Mouse (Mus musculus) thymus, adult 2 months (tissue): ENCODE data around the gene Phlpp1. TPM values are rescaled to one million over a fixed set of nuclear protein-coding genes. Genes with fewer than 3 reads are reported as not detected.

Experiments
- DNase-seq: peaks from one replicate; pipeline ENCODE4 v3.0.0; 2021
- H3K27ac ChIP-seq: fragments of 200-500 bp; 2 replicates; pipeline ENCODE4 v1.5.1; 2012; ENCODE audit warnings: low read length, control low read depth; ENCODE audit not compliant: control insufficient read depth, insufficient read depth
- H3K27me3 ChIP-seq: fragments of 200-500 bp; 2 replicates; pipeline ENCODE4 v1.6.1; 2012; ENCODE audit warnings: mild to moderate bottlenecking, low read length, moderate library complexity, mixed read lengths; ENCODE audit not compliant: control insufficient read depth, insufficient read depth
- H3K36me3 ChIP-seq: fragments of 200-500 bp; 2 replicates; pipeline ENCODE4 v1.6.1; 2012; ENCODE audit warnings: mild to moderate bottlenecking, low read length, moderate library complexity; ENCODE audit not compliant: control insufficient read depth, insufficient read depth
- H3K4me1 ChIP-seq: fragments of 200-500 bp; replicated peaks from 2 replicates; pipeline ENCODE4 v1.6.1; 2012; ENCODE audit warnings: low read length; ENCODE audit not compliant: control insufficient read depth, insufficient read depth
- H3K4me3 ChIP-seq: fragments of 200-500 bp; 2 replicates; pipeline ENCODE4 v1.5.1; 2012; ENCODE audit warnings: mild to moderate bottlenecking, low read length, control low read depth, moderate library complexity; ENCODE audit not compliant: control insufficient read depth, insufficient read depth
- CTCF ChIP-seq: fragments of 200-500 bp; IDR thresholded peaks from 2 replicates; pipeline ENCODE4 v1.5.1; 2012; ENCODE audit warnings: mild to moderate bottlenecking, control low read depth, low read length, moderate library complexity, borderline replicate concordance; ENCODE audit not compliant: control insufficient read depth, poor library complexity, insufficient read depth; ENCODE audit errors: extremely low read depth
- POLR2A ChIP-seq: fragments of 200-500 bp; IDR thresholded peaks from 2 replicates; pipeline ENCODE4 v1.6.1; 2012; ENCODE audit warnings: mild to moderate bottlenecking, low read length, control low read depth, moderate library complexity; ENCODE audit not compliant: control insufficient read depth, poor library complexity, insufficient read depth; ENCODE audit errors: extremely low read depth
- WGBS: fragments of 180-500 bp; shearing (Covaris S2); methylation state at CpG from one replicate; pipeline ENCODE4 v1.1.7; 2018; 5-methylcytosine and 5-hydroxymethylcytosine counted together
- polyA plus RNA-seq: library from polyadenylated mRNA; depleted of rRNA; stranded (reverse); fragments of >200 nt; gene quantifications from 2 replicates; pipeline ENCODE4 v1.2.3, GENCODE M21; 2012

Phlpp1 gene
- polyA plus RNA-seq, 1 experiment, result 7.0 TPM

- Histone ChIP-seq H3K4me3 (no peak overlapping the region), H3K36me3 (no peaks in the 10 kb centered on the region), H3K27me3 (no peaks in the 10 kb centered on the region), H3K4me1 (no peaks in the 10 kb centered on the region), H3K27ac (no peak overlapping the region)
- no peak for DNase-seq
- 97% methylated on average over 3 of the region's 3 CpGs for WGBS
- no peak for TF ChIP-seq POLR2A
- TF ChIP-seq CTCF, result no peak
These were observed 177.6 kb downstream of the Phlpp1 start for GRCm38 (mm10) chr1:106349116-106349515.

GRCm38 (mm10) chr1:106351512-106351911, 180.0 kb downstream of the Phlpp1 start:
- H3K4me3 ChIP-seq, result no peak overlapping the region
- TF ChIP-seq CTCF, result no peak
- no peak for TF ChIP-seq POLR2A
- H3K27ac ChIP-seq, result no peak overlapping the region
- no peaks in the 10 kb centered on the region for H3K27me3 ChIP-seq
- no peaks in the 10 kb centered on the region for H3K4me1 ChIP-seq
- DNase-seq, result no peak
- H3K36me3 ChIP-seq, result no peaks in the 10 kb centered on the region
- WGBS, result 83% methylated on average over 2 of the region's 2 CpGs

- Histone ChIP-seq H3K4me3 (no peak overlapping the region), H3K4me1 (no peaks in the 10 kb centered on the region), H3K36me3 (no peaks in the 10 kb centered on the region), H3K27ac (no peak overlapping the region), H3K27me3 (no peaks in the 10 kb centered on the region)
- 81% methylated on average over 2 of the region's 2 CpGs for WGBS
- TF ChIP-seq CTCF, result no peak
- TF ChIP-seq POLR2A, result no peak
- DNase-seq, result no peak
These were observed 181.4 kb downstream of the Phlpp1 start for GRCm38 (mm10) chr1:106352801-106353511.

GRCm38 (mm10) chr1:106353993-106354392, 182.4 kb downstream of the Phlpp1 start:
- TF ChIP-seq CTCF, result no peak
- no peak for TF ChIP-seq POLR2A
- no peaks in the 10 kb centered on the region for H3K36me3 ChIP-seq
- 96% methylated on average over 4 of the region's 4 CpGs for WGBS
- no peak overlapping the region for H3K27ac ChIP-seq
- H3K27me3 ChIP-seq, result no peaks in the 10 kb centered on the region
- no peak overlapping the region for H3K4me3 ChIP-seq
- H3K4me1 ChIP-seq, result no peaks in the 10 kb centered on the region
- no peak for DNase-seq

- TF ChIP-seq CTCF (no peak), POLR2A (no peak)
- H3K36me3 ChIP-seq, result no peaks in the 10 kb centered on the region
These were observed 187.9 kb downstream of the Phlpp1 start for GRCm38 (mm10) chr1:106359474-106359873.

GRCm38 (mm10) chr1:106362841-106363604, 191.5 kb downstream of the Phlpp1 start:
- no peak for DNase-seq
- TF ChIP-seq POLR2A (no peak), CTCF (no peak)
- Histone ChIP-seq H3K4me3 (no peak overlapping the region), H3K4me1 (no peaks in the 10 kb centered on the region), H3K27ac (no peak overlapping the region), H3K27me3 (no peaks in the 10 kb centered on the region), H3K36me3 (no peaks in the 10 kb centered on the region)
- WGBS, result 92% methylated on average over 3 of the region's 3 CpGs

More at GRCm38 (mm10) chr1:106359474-106359873, 187.9 kb downstream of the Phlpp1 start:
- H3K27ac ChIP-seq, result no peak overlapping the region
- no peak for DNase-seq
- no peaks in the 10 kb centered on the region for H3K27me3 ChIP-seq
- H3K4me3 ChIP-seq, result no peak overlapping the region
- no peaks in the 10 kb centered on the region for H3K4me1 ChIP-seq
